Mouse (Mus musculus) bone marrow macrophage, adult 2 months (primary cell): ENCODE results near the gene Adgrb2. TPM values are rescaled to one million over a fixed set of nuclear protein-coding genes. Genes with fewer than 3 reads are reported as not detected.

Experiments used
- H3K27ac ChIP-seq: 2 replicates; pipeline ENCODE4 v1.5.1; 2012; ENCODE audit warnings: low read depth, low read length; ENCODE audit not compliant: insufficient read depth
- H3K4me1 ChIP-seq: 2 replicates; pipeline ENCODE4 v1.6.1; 2012; ENCODE audit warnings: low read length; ENCODE audit not compliant: control insufficient read depth, insufficient read depth
- H3K4me3 ChIP-seq: 2 replicates; pipeline ENCODE4 v1.5.1; 2012; ENCODE audit warnings: mild to moderate bottlenecking, low read length, moderate library complexity; ENCODE audit not compliant: insufficient read depth
- CTCF ChIP-seq: IDR thresholded peaks from 2 replicates; pipeline ENCODE4 v1.5.1; 2012; ENCODE audit warnings: low read depth, mild to moderate bottlenecking, low read length, moderate library complexity
- POLR2A ChIP-seq: IDR thresholded peaks from 2 replicates; pipeline ENCODE4 v1.6.1; 2012; ENCODE audit warnings: mild to moderate bottlenecking, low read depth, low read length, borderline replicate concordance
- polyA plus RNA-seq: library from polyadenylated mRNA; stranded (reverse); fragments of >200 nt; gene quantifications from 2 replicates; pipeline ENCODE4 v1.2.4, GENCODE M21; 2012; ENCODE audit not compliant: missing spikeins, insufficient read depth, insufficient read length

Adgrb2 gene
- polyA plus RNA-seq, 1 experiment, result not detected

DNA sequence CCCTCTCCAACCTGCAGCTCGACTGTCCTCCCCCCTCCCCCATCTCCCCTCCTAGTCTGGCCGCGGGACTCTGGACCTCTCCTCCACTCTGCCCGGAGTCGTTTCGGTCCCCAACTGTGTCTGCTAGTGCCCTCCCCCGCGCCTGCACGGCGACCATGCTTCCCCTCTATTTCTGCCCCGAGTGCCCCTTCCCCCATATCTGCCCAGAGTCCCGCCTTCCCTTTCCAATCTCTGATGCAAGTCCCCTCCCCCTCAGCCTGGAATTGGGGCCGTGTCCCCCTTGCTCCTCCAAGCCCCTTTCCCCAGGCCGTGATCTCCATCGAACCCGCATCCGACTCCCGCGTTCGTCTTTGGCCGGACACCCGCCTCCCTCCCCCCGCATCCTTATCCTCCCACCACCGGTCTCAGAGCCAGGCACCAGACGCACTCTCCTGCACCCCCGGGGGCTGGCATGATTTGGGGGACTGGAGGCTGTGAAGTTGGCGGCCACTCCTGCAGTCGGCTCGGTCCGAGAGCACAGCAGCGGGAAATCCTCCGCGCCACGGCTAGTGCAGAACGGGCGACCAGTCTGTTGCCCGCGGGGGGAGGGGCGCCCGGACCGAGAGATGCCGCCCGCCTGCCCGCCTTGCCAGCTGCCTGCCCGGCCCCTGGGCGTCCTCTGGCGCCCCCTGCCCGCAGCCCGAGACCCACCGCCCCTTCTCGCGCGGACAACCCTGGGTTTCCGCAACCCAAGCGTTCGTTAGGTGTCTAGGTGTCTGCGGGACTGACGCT lies 1.2 kb downstream of the Adgrb2 start:
- no peak overlapping the region for H3K4me3 ChIP-seq
- H3K4me1 ChIP-seq, result no peaks in the 10 kb centered on the region

DNA sequence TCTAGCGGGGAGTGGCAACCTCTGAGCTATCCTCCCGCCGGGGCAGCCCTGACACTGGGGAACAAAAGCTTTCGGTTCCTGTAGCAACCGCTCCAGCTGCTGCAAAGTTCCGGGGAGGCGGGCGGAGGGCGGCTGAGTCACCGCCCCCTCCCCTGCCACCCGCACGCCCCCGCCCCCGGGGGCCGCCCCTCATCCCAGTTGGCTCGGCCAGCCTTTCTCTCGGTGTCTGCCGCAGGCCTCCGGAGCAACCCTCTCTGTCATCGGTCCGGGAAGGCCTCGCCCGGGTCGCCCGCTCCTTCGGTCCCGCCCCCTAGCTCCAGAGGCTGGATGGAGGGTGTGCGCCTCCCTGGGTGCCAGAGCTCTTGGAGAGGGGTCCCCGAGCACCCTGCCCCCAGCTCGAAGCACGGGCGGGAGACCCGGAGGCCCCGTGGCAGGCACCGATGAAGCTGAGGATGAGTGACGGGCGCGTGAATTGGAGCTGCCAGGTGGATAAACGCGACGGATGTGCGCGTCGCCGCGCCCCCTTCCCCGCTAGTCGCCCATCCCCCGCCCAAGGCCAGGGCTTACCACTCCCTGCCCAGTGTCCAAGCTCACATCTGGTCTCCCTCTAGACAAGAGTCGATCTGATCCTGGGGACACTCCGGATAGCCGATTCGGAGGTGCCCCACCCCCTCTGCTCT lies 3.3 kb downstream of the Adgrb2 start:
- no peaks in the 10 kb centered on the region for H3K4me1 ChIP-seq
- TF ChIP-seq CTCF (no peak), POLR2A (no peak)
- no peak overlapping the region for H3K27ac ChIP-seq
- peak overlapping the region; percentile 48 for H3K4me3 ChIP-seq

More for the DNA sequence above, 1.2 kb downstream of the Adgrb2 start:
- TF ChIP-seq CTCF, result no peak
- TF ChIP-seq POLR2A, result no peak
- H3K27ac ChIP-seq, result no peak overlapping the region

DNA sequence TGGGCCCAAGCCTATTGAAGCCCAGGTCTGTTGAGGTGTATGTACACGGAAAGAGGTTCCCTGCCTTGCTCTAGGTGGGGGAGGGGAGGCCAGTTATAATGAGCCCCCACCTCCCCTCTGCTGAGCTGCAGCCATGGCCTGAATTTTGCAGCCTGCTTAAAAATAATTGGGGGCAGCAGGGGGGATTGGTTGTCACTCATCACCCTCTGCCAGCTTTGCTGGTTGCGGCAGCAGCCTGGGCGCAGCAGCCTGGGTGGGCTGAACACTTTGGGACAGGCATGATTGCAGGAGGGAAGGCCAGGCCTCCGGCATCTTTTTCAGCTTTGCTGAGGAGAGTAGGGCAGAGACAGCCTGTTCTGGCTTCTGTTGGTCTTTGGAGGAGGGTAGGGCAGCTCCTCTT lies 5.3 kb downstream of the Adgrb2 start:
- no peak overlapping the region for H3K27ac ChIP-seq
- TF ChIP-seq POLR2A (no peak), CTCF (no peak)
- no peak overlapping the region for H3K4me3 ChIP-seq
- H3K4me1 ChIP-seq, result no peaks in the 10 kb centered on the region

DNA sequence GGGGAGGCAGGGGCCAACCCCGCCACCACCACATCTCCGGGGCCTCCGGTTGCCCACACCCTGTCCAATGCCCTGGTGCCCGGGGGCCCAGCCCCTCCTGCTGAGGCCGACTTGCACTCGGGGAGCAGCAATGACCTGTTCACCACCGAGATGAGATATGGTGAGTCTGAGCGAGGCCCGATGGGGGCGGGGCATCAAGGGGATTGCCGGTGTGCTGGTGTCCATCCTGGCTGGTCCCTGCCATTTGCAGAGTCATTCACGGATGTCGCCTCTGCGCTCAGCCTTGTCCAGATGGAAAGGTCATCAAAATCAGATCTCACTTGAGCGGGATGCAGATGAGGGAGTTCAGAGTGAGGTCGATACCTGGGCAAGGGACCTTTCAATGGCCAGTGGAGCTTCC lies 8.1 kb downstream of the Adgrb2 start:
- no peaks in the 10 kb centered on the region for H3K4me1 ChIP-seq
- H3K4me3 ChIP-seq, result no peak overlapping the region
- TF ChIP-seq POLR2A (no peak), CTCF (no peak)
- no peak overlapping the region for H3K27ac ChIP-seq

DNA sequence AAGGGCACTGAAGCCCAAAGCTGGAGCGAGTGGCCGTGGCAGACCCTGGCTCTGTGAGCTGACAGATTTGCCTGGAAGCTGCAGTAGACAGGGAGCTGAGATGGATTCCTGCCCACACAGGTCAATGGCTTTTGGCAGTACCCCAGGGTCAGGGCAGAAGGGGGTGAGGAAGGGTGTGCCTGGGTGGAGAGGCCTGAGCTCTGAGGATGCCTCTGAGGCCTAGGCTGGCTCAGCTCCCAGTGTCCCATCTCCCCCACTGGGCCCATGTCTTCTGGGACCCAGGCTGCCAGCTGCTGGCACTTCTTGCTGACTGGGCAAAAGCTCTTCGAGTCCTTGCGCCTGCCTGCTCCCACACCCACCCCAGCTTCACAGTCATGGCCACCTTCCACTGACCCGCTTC lies 8.5 kb downstream of the Adgrb2 start:
- Histone ChIP-seq H3K4me3 (no peak overlapping the region), H3K4me1 (no peaks in the 10 kb centered on the region), H3K27ac (no peak overlapping the region)
- TF ChIP-seq CTCF (no peak), POLR2A (no peak)

DNA sequence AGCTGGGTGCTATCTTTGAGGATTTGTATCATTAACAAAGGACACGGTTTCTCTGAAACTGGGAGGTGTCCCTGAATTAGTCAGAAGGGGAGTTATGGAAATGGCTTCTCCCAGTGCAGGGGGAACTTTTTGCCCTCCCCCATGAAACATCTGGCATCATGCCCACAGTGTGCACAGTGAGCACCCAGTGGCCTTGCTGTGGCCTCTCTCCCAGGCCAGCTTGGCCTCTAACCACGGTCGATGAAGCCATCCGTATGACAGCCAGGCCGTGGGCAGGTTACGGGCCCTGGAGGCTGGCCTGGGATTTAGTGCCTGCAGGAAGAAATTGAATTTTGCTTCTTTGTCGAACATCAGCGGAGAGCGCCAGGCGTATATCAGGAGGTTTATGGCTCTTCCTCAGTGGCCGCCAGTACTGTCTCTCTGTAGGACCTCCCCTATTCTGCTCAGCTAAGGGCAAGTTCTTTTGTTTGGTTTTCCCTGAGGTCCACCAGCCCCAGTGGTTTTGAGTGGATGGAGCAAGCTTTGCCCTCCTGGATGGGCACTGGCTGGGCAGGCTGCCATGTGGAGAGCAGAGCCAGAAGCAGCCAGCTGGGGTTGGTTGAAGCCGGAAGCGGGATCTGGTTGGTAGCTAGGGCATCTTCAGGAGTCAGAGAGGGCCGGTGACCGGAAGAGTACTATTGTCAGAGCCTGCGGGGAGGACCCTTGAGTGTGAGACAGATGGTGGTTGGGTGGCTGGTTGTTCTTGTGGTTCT lies 9.4 kb downstream of the Adgrb2 start:
- no peak overlapping the region for H3K4me3 ChIP-seq
- H3K27ac ChIP-seq, result no peak overlapping the region
- TF ChIP-seq POLR2A, result no peak
- no peak for TF ChIP-seq CTCF
- no peaks in the 10 kb centered on the region for H3K4me1 ChIP-seq

DNA sequence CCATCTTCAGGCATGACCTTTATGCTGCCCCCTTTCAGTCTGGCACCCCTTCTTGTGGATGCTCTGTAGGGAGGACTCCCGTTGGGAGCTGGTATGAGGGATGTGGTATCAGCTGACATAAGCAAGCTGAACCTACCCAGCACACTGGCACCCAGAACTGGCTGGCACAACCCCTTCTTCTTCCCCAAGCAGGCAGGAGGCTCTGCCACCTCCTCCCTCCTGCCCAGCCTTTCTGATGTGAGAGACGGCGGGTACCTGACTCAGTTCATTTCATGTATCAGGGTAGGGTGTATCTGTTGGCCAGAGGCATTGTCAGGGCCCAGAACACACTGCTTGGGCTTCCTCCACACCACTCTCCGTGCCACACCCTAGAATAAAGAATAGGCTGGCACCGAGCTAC lies 10.1 kb downstream of the Adgrb2 start:
- H3K4me3 ChIP-seq, result no peak overlapping the region
- no peaks in the 10 kb centered on the region for H3K4me1 ChIP-seq
- no peak overlapping the region for H3K27ac ChIP-seq
- TF ChIP-seq CTCF, result no peak
- TF ChIP-seq POLR2A, result no peak

DNA sequence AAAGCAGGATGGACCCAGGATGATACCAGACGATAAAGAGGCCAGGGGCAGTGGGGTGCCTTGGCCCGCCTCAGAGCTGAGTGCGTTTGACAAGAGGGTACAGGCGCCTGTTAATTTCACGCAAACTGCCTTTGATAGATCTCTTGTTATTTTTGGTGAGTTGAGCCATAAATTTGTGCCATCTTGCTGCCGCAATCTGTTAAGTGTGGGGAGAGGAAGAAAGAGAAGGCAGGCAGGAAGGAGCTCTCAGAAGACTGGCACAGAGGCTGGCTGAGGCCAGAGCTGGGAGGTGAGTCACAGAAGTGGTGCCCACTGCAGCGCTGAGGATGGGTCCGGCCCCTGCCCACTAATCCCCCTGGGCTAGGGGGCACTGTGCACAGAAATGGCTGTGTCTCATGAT lies 10.6 kb downstream of the Adgrb2 start:
- TF ChIP-seq CTCF, result no peak
- no peak for TF ChIP-seq POLR2A
- H3K4me3 ChIP-seq, result no peak overlapping the region
- no peaks in the 10 kb centered on the region for H3K4me1 ChIP-seq
- H3K27ac ChIP-seq, result no peak overlapping the region

DNA sequence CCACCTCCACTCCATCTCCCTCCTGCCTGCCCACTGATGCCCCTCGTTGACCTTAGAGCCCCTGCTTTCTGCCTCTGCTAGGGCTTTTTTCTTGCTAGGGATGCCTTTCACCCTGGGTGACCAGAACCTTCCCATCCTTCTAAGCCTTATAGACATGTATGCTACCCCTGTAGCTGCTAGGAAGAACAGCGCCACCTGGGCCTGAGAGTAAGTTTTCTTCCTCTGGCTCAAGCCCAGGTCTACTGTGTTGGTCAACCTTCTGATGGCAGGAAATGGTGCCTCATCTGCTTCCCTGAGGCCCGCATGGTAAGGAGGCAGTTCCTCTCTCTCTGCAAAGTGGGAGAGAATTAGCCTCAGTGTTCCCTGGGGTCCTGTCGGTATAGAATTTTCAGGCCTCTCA lies 11.3 kb downstream of the Adgrb2 start:
- TF ChIP-seq CTCF (no peak), POLR2A (no peak)
- no peak overlapping the region for H3K27ac ChIP-seq
- no peak overlapping the region for H3K4me3 ChIP-seq
- H3K4me1 ChIP-seq, result no peaks in the 10 kb centered on the region

DNA sequence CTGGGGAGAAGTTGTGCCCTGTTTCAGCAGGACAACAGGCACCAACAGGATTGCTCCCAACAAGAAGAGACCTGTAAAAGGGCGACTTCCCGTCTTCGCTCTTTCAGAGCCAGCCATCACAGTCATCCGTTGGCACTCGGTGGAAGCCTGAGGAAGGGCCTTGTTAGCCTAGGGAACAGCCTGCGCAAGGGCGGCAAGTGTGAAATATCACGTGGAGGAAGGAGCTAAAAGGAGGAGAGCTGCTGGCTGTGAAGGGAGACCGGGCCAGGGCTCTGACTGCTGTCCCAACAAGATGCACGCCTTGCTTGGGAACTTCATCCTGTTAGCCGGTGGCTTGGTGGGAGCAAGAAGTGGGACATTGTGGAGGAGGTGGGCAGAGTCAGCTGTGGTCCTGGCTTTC lies 13.5 kb downstream of the Adgrb2 start:
- H3K4me3 ChIP-seq, result no peak overlapping the region
- TF ChIP-seq POLR2A, result no peak
- no peak for TF ChIP-seq CTCF
- H3K4me1 ChIP-seq, result peaks cover 7% of the 10 kb centered on the region
- H3K27ac ChIP-seq, result no peak overlapping the region
